Mouse (Mus musculus): ENCODE data around the gene Pthlh. TPM values are rescaled to one million over a fixed set of nuclear protein-coding genes. Genes with fewer than 3 reads are reported as not detected.

The Pthlh gene
- polyA plus RNA-seq, 1 experiment from 2014 or later = 10.1 TPM

GRCm38 (mm10) chr6:147247782-147248181, 16.2 kb downstream of the Pthlh start:
- Histone ChIP-seq H3K4me3 (no peak overlapping the region), H3K27me3 (no peaks in the 10 kb centered on the region), H3K9me3 (no peaks in the 10 kb centered on the region), H3K4me1 (no peaks in the 10 kb centered on the region), H3K27ac (no peak overlapping the region), H3K9ac (no peak overlapping the region), H3K4me2 (no peak overlapping the region), H3K36me3 (no peaks in the 10 kb centered on the region)
- no peak for ATAC-seq (ENCODE audit: borderline replicate concordance, extremely low read depth, low FRiP score, low TSS enrichment)
- 67% methylated on average over 3 of the region's 3 CpGs for WGBS

- H3K4me1 ChIP-seq = no peaks in the 10 kb centered on the region
- ATAC-seq (ENCODE audit: borderline replicate concordance, extremely low read depth, low FRiP score, low TSS enrichment) = no peak
- H3K9ac ChIP-seq = no peak overlapping the region
- H3K9me3 ChIP-seq = no peaks in the 10 kb centered on the region
- no peaks in the 10 kb centered on the region for H3K36me3 ChIP-seq
- no peak overlapping the region for H3K4me3 ChIP-seq
- no peak overlapping the region for H3K27ac ChIP-seq
- no peaks in the 10 kb centered on the region for H3K27me3 ChIP-seq
- no peak overlapping the region for H3K4me2 ChIP-seq
These were observed 19.7 kb downstream of the Pthlh start for GRCm38 (mm10) chr6:147244294-147244693.

- ATAC-seq (ENCODE audit: borderline replicate concordance, extremely low read depth, low FRiP score, low TSS enrichment) = no peak
- no peaks in the 10 kb centered on the region for H3K4me1 ChIP-seq
- H3K9ac ChIP-seq = no peak overlapping the region
- no peak overlapping the region for H3K4me3 ChIP-seq
- no peaks in the 10 kb centered on the region for H3K36me3 ChIP-seq
- no peak overlapping the region for H3K27ac ChIP-seq
- H3K4me2 ChIP-seq = no peak overlapping the region
- 34% methylated on average over 5 of the region's 5 CpGs for WGBS
- no peaks in the 10 kb centered on the region for H3K27me3 ChIP-seq
- H3K9me3 ChIP-seq = no peaks in the 10 kb centered on the region
These were observed 20.3 kb downstream of the Pthlh start for GRCm38 (mm10) chr6:147243655-147244054.

GRCm38 (mm10) chr6:147241541-147241940, 22.4 kb downstream of the Pthlh start:
- no peak overlapping the region for H3K9ac ChIP-seq
- no peak overlapping the region for H3K4me2 ChIP-seq
- H3K4me1 ChIP-seq = no peaks in the 10 kb centered on the region
- no peaks in the 10 kb centered on the region for H3K27me3 ChIP-seq
- WGBS = 70% methylated on average over 3 of the region's 3 CpGs
- H3K27ac ChIP-seq = no peak overlapping the region
- no peak for ATAC-seq (ENCODE audit: borderline replicate concordance, extremely low read depth, low FRiP score, low TSS enrichment)
- H3K4me3 ChIP-seq = no peak overlapping the region
- H3K36me3 ChIP-seq = no peaks in the 10 kb centered on the region
- no peaks in the 10 kb centered on the region for H3K9me3 ChIP-seq

- H3K4me3 ChIP-seq = no peak overlapping the region
- H3K9ac ChIP-seq = no peak overlapping the region
- no peak overlapping the region for H3K4me2 ChIP-seq
- WGBS = 0% methylated on average over 3 of the region's 4 CpGs
- H3K27ac ChIP-seq = no peak overlapping the region
- no peaks in the 10 kb centered on the region for H3K4me1 ChIP-seq
- H3K36me3 ChIP-seq = no peaks in the 10 kb centered on the region
- ATAC-seq (ENCODE audit: borderline replicate concordance, extremely low read depth, low FRiP score, low TSS enrichment) = no peak
- no peaks in the 10 kb centered on the region for H3K9me3 ChIP-seq
- H3K27me3 ChIP-seq = no peaks in the 10 kb centered on the region
These were observed 23.7 kb downstream of the Pthlh start for GRCm38 (mm10) chr6:147240203-147240804.

GRCm38 (mm10) chr6:147226696-147227095, 37.3 kb downstream of the Pthlh start:
- Histone ChIP-seq H3K27ac (no peak overlapping the region), H3K9ac (no peak overlapping the region), H3K27me3 (no peaks in the 10 kb centered on the region), H3K4me1 (no peaks in the 10 kb centered on the region), H3K36me3 (no peaks in the 10 kb centered on the region), H3K4me3 (no peak overlapping the region), H3K9me3 (no peaks in the 10 kb centered on the region), H3K4me2 (no peak overlapping the region)
- no peak for ATAC-seq (ENCODE audit: borderline replicate concordance, extremely low read depth, low FRiP score, low TSS enrichment)
- 100% methylated on average over 1 of the region's 1 CpGs for WGBS

GRCm38 (mm10) chr6:147219099-147219498, 44.9 kb downstream of the Pthlh start:
- WGBS = 73% methylated on average over 5 of the region's 5 CpGs

GRCm38 (mm10) chr6:147216156-147216555, 47.8 kb downstream of the Pthlh start:
- no peak overlapping the region for H3K27ac ChIP-seq
- H3K4me3 ChIP-seq = no peak overlapping the region
- no peaks in the 10 kb centered on the region for H3K9me3 ChIP-seq
- no peaks in the 10 kb centered on the region for H3K36me3 ChIP-seq
- no peaks in the 10 kb centered on the region for H3K27me3 ChIP-seq
- WGBS = 87% methylated on average over 1 of the region's 1 CpGs
- H3K4me2 ChIP-seq = no peak overlapping the region
- H3K9ac ChIP-seq = no peak overlapping the region
- no peak for ATAC-seq (ENCODE audit: borderline replicate concordance, extremely low read depth, low FRiP score, low TSS enrichment)
- H3K4me1 ChIP-seq = no peaks in the 10 kb centered on the region

More at GRCm38 (mm10) chr6:147219099-147219498, 44.9 kb downstream of the Pthlh start:
- Histone ChIP-seq H3K4me3 (no peak overlapping the region), H3K27ac (no peak overlapping the region), H3K4me1 (no peaks in the 10 kb centered on the region), H3K9ac (no peak overlapping the region), H3K27me3 (no peaks in the 10 kb centered on the region), H3K36me3 (no peaks in the 10 kb centered on the region), H3K4me2 (no peak overlapping the region), H3K9me3 (no peaks in the 10 kb centered on the region)
- ATAC-seq (ENCODE audit: borderline replicate concordance, extremely low read depth, low FRiP score, low TSS enrichment) = no peak

- Histone ChIP-seq H3K4me2 (no peak overlapping the region), H3K4me1 (no peaks in the 10 kb centered on the region), H3K9ac (no peak overlapping the region), H3K4me3 (no peak overlapping the region), H3K9me3 (no peaks in the 10 kb centered on the region), H3K27ac (no peak overlapping the region), H3K36me3 (no peaks in the 10 kb centered on the region), H3K27me3 (no peaks in the 10 kb centered on the region)
- WGBS = 78% methylated on average over 5 of the region's 5 CpGs
- no peak for ATAC-seq (ENCODE audit: borderline replicate concordance, extremely low read depth, low FRiP score, low TSS enrichment)
These were observed 56.1 kb downstream of the Pthlh start for GRCm38 (mm10) chr6:147207821-147208330.

Other genes with a start within 250 kb of the Pthlh start
- gene Rep15, start 231.6 kb downstream of the Pthlh start, polyA plus RNA-seq (2015; fragmentation: Nextera tagmentation; extraction: Ambion mirVana) = 0.47 and 1.2 TPM in 2 replicates
- gene Mrps35, start 221.4 kb downstream of the Pthlh start, polyA plus RNA-seq (2015; fragmentation: Nextera tagmentation; extraction: Ambion mirVana) = 102 and 103 TPM in 2 replicates
- gene Mansc4, start 177.2 kb downstream of the Pthlh start, polyA plus RNA-seq (2015; fragmentation: Nextera tagmentation; extraction: Ambion mirVana) = 6.9 and 8.4 TPM in 2 replicates
- 8.4 and 8.9 TPM in 2 replicates for gene Klhl42, start 172.8 kb downstream of the Pthlh start, polyA plus RNA-seq (2015; fragmentation: Nextera tagmentation; extraction: Ambion mirVana)
- gene Ccdc91, start 211.6 kb upstream of the Pthlh start, polyA plus RNA-seq (2015; fragmentation: Nextera tagmentation; extraction: Ambion mirVana) = 25.6 and 28.7 TPM in 2 replicates

All from lung, embryonic 15.5 days (tissue).